ENCODE assay signal across 10 mouse cellular contexts in genomic region chr12:110437367-110437703, GRCm38 (mm10). TPM values are rescaled to one million over a fixed set of nuclear protein-coding genes. Genes with fewer than 3 reads are reported as not detected.
DNase-seq lines count a peak whose midpoint lies in the region; ATAC-seq and TF ChIP-seq lines count a peak whose summit lies in the region.
"Had no signal": no experiment of that assay in that cellular context is flagged by ENCODE, and none has a peak within 500 bp of the region (broad histone marks: within the 10 kb centered on the region; RNA-seq: fewer than 3 reads in every experiment).

No protein-coding gene starts in this region.

- dilution Hi-C loops in CH12.LX (cut with MboI; ENCODE audit: extremely low pct_ligation_motif_present, extremely low pct_unique_long_range_greater_than_20kb, low sequenced_read_pairs), result no loop called here

- no peak overlapping the region for H3K4me2 ChIP-seq in CH12.LX (ENCODE audit: insufficient read depth, low read depth, poor library complexity, severe bottlenecking)
- no peak overlapping the region for H3K4me2 ChIP-seq in neural tube, embryonic 15.5 days
- H3K4me2 ChIP-seq: limb, embryonic 13.5 days had no signal

- 52% methylated on average over 7 of the region's 7 CpGs for WGBS in kidney, adult 2 months
- 6% methylated on average over 7 of the region's 7 CpGs for WGBS in cerebellum, adult 2 months
- WGBS in macrophage (ENCODE audit: missing documents), result 43% methylated on average over 7 of the region's 7 CpGs
- WGBS in neural tube, embryonic 15.5 days, result 49% methylated on average over 7 of the region's 7 CpGs

- H3K27me3 ChIP-seq in kidney, adult 2 months (replicated peaks; ENCODE audit: control insufficient read depth, insufficient read depth, low read length), result no peaks in the 10 kb centered on the region
- H3K27me3 ChIP-seq in CH12.LX (replicated peaks), result peaks cover 24% of the 10 kb centered on the region
- no peaks in the 10 kb centered on the region for H3K27me3 ChIP-seq in cerebellum, adult 2 months (ENCODE audit: control insufficient read depth, insufficient read depth, low read length)
- H3K27me3 ChIP-seq in neural tube, embryonic 15.5 days (replicated peaks), result no peaks in the 10 kb centered on the region

- no peak for TF ChIP-seq POLR2A in kidney, adult 2 months (IDR thresholded peaks at IDR 0.05; ENCODE audit: low read depth, low read length)
- no peak for TF ChIP-seq POLR2A in CH12.LX (IDR thresholded peaks at IDR 0.05; ENCODE audit: low read depth, low read length)
- TF ChIP-seq POLR2A in cerebellum, adult 2 months (IDR thresholded peaks at IDR 0.05; ENCODE audit: borderline replicate concordance, insufficient read depth, low read length), result no peak

- no peak overlapping the region for H3K4me3 ChIP-seq in kidney, adult 2 months (ENCODE audit: insufficient read depth, low read depth, low read length)
- H3K4me3 ChIP-seq in CH12.LX (replicated peaks in 1 of 3; ENCODE audit: low read depth in 2 of 3, low read length in 2 of 3, poor library complexity in 1 of 3), result no peak overlapping the region
- no peak overlapping the region for H3K4me3 ChIP-seq in cerebellum, adult 2 months (replicated peaks; ENCODE audit: insufficient read depth, low read depth, low read length)
- no peak overlapping the region for H3K4me3 ChIP-seq in macrophage (ENCODE audit: inconsistent target)
- H3K4me3 ChIP-seq in neural tube, embryonic 15.5 days (replicated peaks), result no peak overlapping the region
- H3K4me3 ChIP-seq: limb, embryonic 13.5 days; myocyte had no signal

- peaks cover 3% of the 10 kb centered on the region; the same call in 1 of the 2 replicates for H3K4me1 ChIP-seq in kidney, adult 2 months (ENCODE audit: control insufficient read depth, insufficient read depth, low read length)
- H3K4me1 ChIP-seq in CH12.LX (ENCODE audit: control insufficient read depth in 1 of 2, insufficient read depth in 2 of 2), result peaks cover 23 to 27% of the 10 kb centered on the region in 2 experiments
- peaks cover 14% of the 10 kb centered on the region for H3K4me1 ChIP-seq in cerebellum, adult 2 months (ENCODE audit: control insufficient read depth, insufficient read depth, low read length)
- no peaks in the 10 kb centered on the region for H3K4me1 ChIP-seq in neural tube, embryonic 15.5 days

- peak; percentile 22 for TF ChIP-seq RAD21 in CH12.LX (IDR thresholded peaks at IDR 0.05; ENCODE audit: low read depth, low read length)

- TF ChIP-seq CTCF in kidney, adult 2 months (conservative IDR thresholded peaks at IDR 0.05; ENCODE audit: insufficient read depth, insufficient read length, low read depth, low read length), result peak; percentile 59
- peak in 1 of 2 experiments; percentile 52; a peak in 2 of 4 replicates for TF ChIP-seq CTCF in CH12.LX (conservative IDR thresholded peaks at IDR 0.05 in 1 of 2, IDR thresholded peaks at IDR 0.05 in 1 of 2; ENCODE audit: low read depth in 2 of 2, low read length in 2 of 2)
- TF ChIP-seq CTCF in cerebellum, adult 2 months (IDR thresholded peaks at IDR 0.05; ENCODE audit: borderline replicate concordance, insufficient read depth, low read depth, low read length), result peak; percentile 33; the same call in 1 of the 2 replicates

- H3K79me2 ChIP-seq in CH12.LX (replicated peaks; ENCODE audit: control insufficient read depth, extremely low read depth, insufficient read depth, poor library complexity, severe bottlenecking) (no peaks in the 10 kb centered on the region), macrophage (ENCODE audit: inconsistent target) (no peaks in the 10 kb centered on the region)

- in situ Hi-C loops in CH12.LX (cut with MboI; ENCODE audit: low pct_ligation_motif_present, low pct_unique_long_range_greater_than_20kb, low sequenced_read_pairs), result no loop called here

- H3K36me3 ChIP-seq in kidney, adult 2 months (ENCODE audit: control insufficient read depth, insufficient read depth, low read length), result no peaks in the 10 kb centered on the region
- no peaks in the 10 kb centered on the region for H3K36me3 ChIP-seq in CH12.LX (replicated peaks in 1 of 2; ENCODE audit: control insufficient read depth in 1 of 2, insufficient read depth in 1 of 2, low read length in 1 of 2)
- no peaks in the 10 kb centered on the region for H3K36me3 ChIP-seq in macrophage (ENCODE audit: inconsistent target)
- H3K36me3 ChIP-seq in neural tube, embryonic 15.5 days, result no peaks in the 10 kb centered on the region
- H3K36me3 ChIP-seq: limb, embryonic 13.5 days had no signal

- no peak overlapping the region for H3K9ac ChIP-seq in CH12.LX (ENCODE audit: insufficient read depth, low read depth)
- no peak overlapping the region for H3K9ac ChIP-seq in neural tube, embryonic 15.5 days (replicated peaks)
- H3K9ac ChIP-seq: limb, embryonic 13.5 days had no signal

- no peak overlapping the region for H3K27ac ChIP-seq in kidney, adult 2 months (ENCODE audit: insufficient read depth, low read depth, low read length)
- no peak overlapping the region for H3K27ac ChIP-seq in CH12.LX (ENCODE audit: insufficient read depth, low read depth)
- H3K27ac ChIP-seq in cerebellum, adult 2 months (ENCODE audit: insufficient read depth, low read length), result no peak overlapping the region
- H3K27ac ChIP-seq in macrophage, result peak overlapping the region; percentile 31
- H3K27ac ChIP-seq in neural tube, embryonic 15.5 days (replicated peaks), result no peak overlapping the region
- H3K27ac ChIP-seq: limb, embryonic 13.5 days had no signal

- no peak for TF ChIP-seq EP300 in CH12.LX (IDR thresholded peaks at IDR 0.05; ENCODE audit: low read length)

- DNase-seq in kidney, adult 2 months, result no peak
- no peak for DNase-seq in kidney, adult 11 months
- DNase-seq in CH12.LX (ENCODE audit: extremely low read depth), result no peak
- peak; percentile 64 to 70 for DNase-seq in cerebellum, adult 2 months
- no peak for DNase-seq in right cerebral cortex, postnatal 25 days
- DNase-seq in right cerebral cortex, adult 18-20 months, result no peak

- ATAC-seq in neural tube, embryonic 15.5 days (ENCODE audit: low FRiP score), result no peak

- H3K9me3 ChIP-seq in CH12.LX (replicated peaks; ENCODE audit: low read length), result peaks cover 15% of the 10 kb centered on the region
- H3K9me3 ChIP-seq in neural tube, embryonic 15.5 days (replicated peaks), result no peaks in the 10 kb centered on the region

TF ChIP-seq in CH12.LX, 34 proteins besides CTCF, POLR2A, EP300 and RAD21:
- TF ChIP-seq CHD1 (IDR thresholded peaks at IDR 0.05; ENCODE audit: low read depth, low read length) (no peak), E2F4 (IDR thresholded peaks at IDR 0.05; ENCODE audit: insufficient replicate concordance, low read depth, low read length) (no peak), ZKSCAN1 (IDR thresholded peaks at IDR 0.05; ENCODE audit: borderline replicate concordance, low read depth, low read length) (no peak), HCFC1 (IDR thresholded peaks at IDR 0.05; ENCODE audit: low read depth, low read length) (no peak), JUN (IDR thresholded peaks at IDR 0.05; ENCODE audit: insufficient read depth, low read depth, low read length) (no peak), ZMIZ1 (IDR thresholded peaks at IDR 0.05; ENCODE audit: low read depth, low read length) (no peak), MAZ (IDR thresholded peaks at IDR 0.05; ENCODE audit: low read depth, low read length) (no peak), MAX (IDR thresholded peaks at IDR 0.05; ENCODE audit: low read length) (no peak), IRF4 (IDR thresholded peaks at IDR 0.05; ENCODE audit: low read depth, low read length) (no peak), USF2 (conservative IDR thresholded peaks at IDR 0.05; ENCODE audit: low read depth, low read length) (no peak), TBP (conservative IDR thresholded peaks at IDR 0.05; ENCODE audit: low read depth, low read length) (no peak), ETS1 (conservative IDR thresholded peaks at IDR 0.05; ENCODE audit: low read depth, low read length) (no peak), ELF1 (IDR thresholded peaks at IDR 0.05; ENCODE audit: low read depth, low read length) (no peak), NELFE (IDR thresholded peaks at IDR 0.05; ENCODE audit: low read depth, low read length) (no peak), POLR2AphosphoS2 (IDR thresholded peaks at IDR 0.05; ENCODE audit: low read depth, low read length) (no peak), USF1 (IDR thresholded peaks at IDR 0.05; ENCODE audit: low read depth, low read length) (no peak), TCF12 (IDR thresholded peaks at IDR 0.05; ENCODE audit: low read depth, low read length) (no peak)
TF ChIP-seq in CH12.LX: peak in this region for 0.

RNA-seq across cellular contexts. Expression of gene Ppp2r5c, which starts 9.6 kb away (rescaled TPM):
- 29.9 and 41.3 TPM in 2 replicates for polyA plus RNA-seq in kidney, adult 2 months (2012; rRNA removed)
- total RNA-seq in CH12.LX (2012; rRNA removed) (67.2 and 71.6 TPM in 2 replicates), CH12.LX (2014; rRNA removed) (111 and 122 TPM in 2 replicates)
- polyA plus RNA-seq in CH12.LX (2012; ENCODE audit: insufficient read length, low read depth) (78.5 and 97.7 TPM in 2 replicates), macrophage (2018) (110 to 139 TPM (median 129 TPM) in 3 replicates)
- 117 and 136 TPM in 2 replicates for polyA plus RNA-seq in cerebellum, adult 2 months (2012; rRNA removed)
- total RNA-seq in macrophage (2018; cell fraction: chromatin; rRNA removed), result 100 to 1,000 TPM in 2 of 26 experiments, 10 to 100 TPM in 24; 19.9 to 103 (median 77.9) TPM
- 100 to 1,000 TPM; 104 to 180 (median 147) TPM for total RNA-seq in macrophage (2018; cell fraction: cytosol; rRNA removed)
- 100 to 1,000 TPM in 6 of 26 experiments, 10 to 100 TPM in 20; 31.2 to 122 (median 80.1) TPM for total RNA-seq in macrophage (2018; cell fraction: nucleus; rRNA removed)
- polyA plus RNA-seq in neural tube, embryonic 15.5 days (2015; fragmentation: Nextera tagmentation; extraction: Ambion mirVana), result 149 and 152 TPM in 2 replicates

Comparison
In these comparisons a context has a peak if more than half of its experiments do, and no peak if none do; other contexts are left out.
1. DNase-seq: peak in cerebellum, adult 2 months (2 of 2); none in kidney, adult 2 months (single experiment), kidney, adult 11 months (single experiment), CH12.LX (single experiment), right cerebral cortex, postnatal 25 days (single experiment) and right cerebral cortex, adult 18-20 months (single experiment).